Mouse (Mus musculus): ENCODE measurements around the gene Polr2f. TPM values are rescaled to one million over a fixed set of nuclear protein-coding genes. Genes with fewer than 3 reads are reported as not detected.
A peak's percentile ranks its signal among the peaks of the same experiment; 100 is the strongest.

Polr2f gene
- polyA plus RNA-seq, 1 experiment, result 436 TPM

DNA sequence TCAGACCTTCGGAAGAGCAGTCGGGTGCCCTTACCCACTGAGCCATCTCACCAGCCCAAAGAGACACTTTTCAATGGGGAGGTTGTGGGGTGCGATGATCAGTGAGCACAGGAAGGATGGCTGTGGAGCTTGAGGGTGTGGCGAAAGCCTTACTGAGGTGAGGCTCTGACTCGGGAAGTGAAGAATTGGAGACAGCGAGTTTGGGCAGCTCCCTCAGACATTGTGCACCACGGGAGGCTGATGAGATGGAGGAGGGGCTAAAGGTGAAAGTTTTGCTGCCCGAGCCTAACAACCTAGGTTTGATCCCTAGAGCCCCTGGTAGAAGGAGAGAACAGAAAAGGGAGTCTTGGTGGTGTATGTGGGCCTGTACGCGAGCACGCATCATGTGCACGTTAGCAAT lies 2.5 kb downstream of the Polr2f start:
- Histone ChIP-seq H3ac (ENCODE audit: control insufficient read depth, insufficient read length, low read depth) (no peak overlapping the region), H3K79me3 (ENCODE audit: low read depth) (peaks cover 23% of the 10 kb centered on the region), H3K27me3 (ENCODE audit: control insufficient read depth, insufficient read depth, insufficient read length) (no peaks in the 10 kb centered on the region), H3K79me2 (ENCODE audit: control insufficient read depth, insufficient read depth) (peaks cover 34% of the 10 kb centered on the region), H3K36me3 (ENCODE audit: control insufficient read depth, insufficient read depth) (peaks cover 36% of the 10 kb centered on the region), H3K4me3 (ENCODE audit: insufficient read depth, poor library complexity, severe bottlenecking) (no peak overlapping the region)
- TF ChIP-seq USF1 (IDR thresholded peaks at IDR 0.05; ENCODE audit: low read depth) (no peak), CEBPB (IDR thresholded peaks at IDR 0.05; ENCODE audit: low read depth) (no peak), MYOG (IDR thresholded peaks at IDR 0.05; ENCODE audit: control insufficient read depth, extremely low read depth, insufficient read length) (no peak), CTCF (IDR thresholded peaks at IDR 0.05; ENCODE audit: control insufficient read depth, insufficient read depth, insufficient read length) (no peak), FOSL1 (IDR thresholded peaks at IDR 0.05; ENCODE audit: insufficient read depth, low read length, poor library complexity, severe bottlenecking) (no peak), MAX (IDR thresholded peaks at IDR 0.05) (no peak), MYOD1 (IDR thresholded peaks at IDR 0.05; ENCODE audit: control insufficient read depth, insufficient read length, low read depth) (no peak)

DNA sequence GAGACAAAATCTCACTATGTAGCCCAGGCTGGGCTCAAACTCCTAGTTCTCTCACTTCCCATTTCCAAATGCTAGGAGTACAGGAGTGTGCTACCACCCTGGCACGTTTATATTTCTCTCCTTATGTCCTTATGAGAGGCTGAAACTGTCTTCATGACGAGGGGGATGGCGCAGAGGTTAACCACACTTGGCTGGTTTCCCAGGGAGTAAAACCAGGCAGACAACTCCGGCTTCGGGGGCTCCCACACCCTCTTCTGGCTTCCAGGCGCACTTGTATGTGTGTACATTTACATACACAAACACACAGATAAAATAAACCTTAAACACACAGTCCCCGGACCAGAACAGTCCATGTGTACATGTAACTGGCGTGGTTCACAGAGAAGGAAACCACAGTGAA lies 3.2 kb downstream of the Polr2f start:
- H3K79me2 ChIP-seq (ENCODE audit: control insufficient read depth, insufficient read depth), result peaks cover 37% of the 10 kb centered on the region
- H3K27me3 ChIP-seq (ENCODE audit: control insufficient read depth, insufficient read depth, insufficient read length), result no peaks in the 10 kb centered on the region
- TF ChIP-seq MYOD1 (IDR thresholded peaks at IDR 0.05; ENCODE audit: control insufficient read depth, insufficient read length, low read depth), result no peak
- no peak for TF ChIP-seq USF1 (IDR thresholded peaks at IDR 0.05; ENCODE audit: low read depth)
- H3K36me3 ChIP-seq (ENCODE audit: control insufficient read depth, insufficient read depth), result peaks cover 43% of the 10 kb centered on the region
- H3K79me3 ChIP-seq (ENCODE audit: low read depth), result peaks cover 23% of the 10 kb centered on the region
- no peak overlapping the region for H3K4me3 ChIP-seq (ENCODE audit: insufficient read depth, poor library complexity, severe bottlenecking)
- no peak overlapping the region for H3ac ChIP-seq (ENCODE audit: control insufficient read depth, insufficient read length, low read depth)

DNA sequence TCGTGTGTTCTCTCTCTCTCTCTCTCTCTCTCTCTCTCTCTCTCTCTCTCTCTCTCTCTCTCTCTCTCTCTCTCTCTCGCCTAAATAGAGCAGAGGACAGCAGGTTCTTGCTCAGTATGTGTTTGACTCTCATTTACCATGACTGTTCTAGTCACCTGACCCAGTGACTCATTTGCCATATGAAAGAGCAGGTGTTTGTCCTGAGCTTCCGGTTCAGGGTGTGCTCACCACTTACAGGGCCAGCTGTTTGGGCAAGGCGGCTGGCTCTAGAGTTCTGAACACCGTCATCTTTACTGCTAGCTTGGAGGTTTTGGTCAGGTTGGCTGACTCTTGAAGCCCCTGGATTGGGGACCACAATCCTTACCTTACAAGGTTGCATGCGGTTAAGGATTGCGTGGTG lies 4.7 kb downstream of the Polr2f start:
- H3K36me3 ChIP-seq (ENCODE audit: control insufficient read depth, insufficient read depth), result peaks cover 49% of the 10 kb centered on the region
- TF ChIP-seq MAX (IDR thresholded peaks at IDR 0.05), result no peak
- no peak for TF ChIP-seq USF1 (IDR thresholded peaks at IDR 0.05; ENCODE audit: low read depth)
- TF ChIP-seq CTCF (IDR thresholded peaks at IDR 0.05; ENCODE audit: control insufficient read depth, insufficient read depth, insufficient read length), result no peak
- TF ChIP-seq MYOG (IDR thresholded peaks at IDR 0.05; ENCODE audit: control insufficient read depth, extremely low read depth, insufficient read length), result no peak
- no peak for TF ChIP-seq MYOD1 (IDR thresholded peaks at IDR 0.05; ENCODE audit: control insufficient read depth, insufficient read length, low read depth)
- TF ChIP-seq CEBPB (IDR thresholded peaks at IDR 0.05; ENCODE audit: low read depth), result no peak

DNA sequence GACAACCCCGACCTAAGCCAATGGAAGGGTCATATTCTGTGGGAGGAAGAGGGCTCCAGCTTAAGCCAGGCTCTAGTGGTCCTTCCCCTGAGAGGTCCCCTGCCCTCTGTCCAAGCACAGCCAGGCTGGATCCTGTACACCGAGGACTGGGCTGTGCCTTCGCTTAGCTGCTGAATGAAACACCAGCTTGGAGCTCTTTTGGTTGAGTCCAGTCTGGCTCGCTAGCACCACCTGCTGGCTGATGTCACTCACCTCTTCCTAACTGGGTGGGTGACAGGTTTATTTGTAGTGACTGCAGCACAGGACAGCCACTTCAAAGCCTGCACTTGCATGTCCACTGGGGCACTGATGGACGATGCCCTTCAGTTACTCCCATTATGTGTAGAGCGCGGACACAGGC lies 7.7 kb downstream of the Polr2f start:
- Histone ChIP-seq H3K79me3 (ENCODE audit: low read depth) (peaks cover 5% of the 10 kb centered on the region), H3K36me3 (ENCODE audit: control insufficient read depth, insufficient read depth) (peaks cover 70% of the 10 kb centered on the region)

More for the DNA sequence above, 4.7 kb downstream of the Polr2f start:
- H3K79me2 ChIP-seq (ENCODE audit: control insufficient read depth, insufficient read depth), result peaks cover 45% of the 10 kb centered on the region
- no peak overlapping the region for H3ac ChIP-seq (ENCODE audit: control insufficient read depth, insufficient read length, low read depth)
- no peaks in the 10 kb centered on the region for H3K27me3 ChIP-seq (ENCODE audit: control insufficient read depth, insufficient read depth, insufficient read length)
- no peak overlapping the region for H3K4me3 ChIP-seq (ENCODE audit: insufficient read depth, poor library complexity, severe bottlenecking)
- peaks cover 23% of the 10 kb centered on the region for H3K79me3 ChIP-seq (ENCODE audit: low read depth)

DNA sequence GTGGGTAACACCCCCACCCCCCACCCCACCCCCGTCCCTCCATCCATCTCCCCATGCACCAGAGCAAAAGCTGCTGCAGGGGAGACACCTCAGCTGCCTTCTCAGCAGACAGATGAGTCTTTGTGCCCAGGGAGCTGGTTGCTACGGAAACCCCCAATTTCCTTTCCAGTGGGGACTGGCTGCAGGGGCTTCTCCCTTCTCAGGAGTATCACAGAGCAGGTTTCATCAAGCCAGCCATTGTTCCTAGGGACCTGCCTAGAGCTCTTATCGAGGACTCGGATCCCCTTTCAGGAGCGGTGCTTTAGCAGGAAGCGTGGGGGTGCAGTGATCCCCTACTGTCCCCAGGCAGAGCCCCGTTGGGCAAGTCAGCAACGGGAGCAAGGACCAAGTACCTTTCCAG lies 11.1 kb downstream of the Polr2f start:
- peaks cover 12% of the 10 kb centered on the region for H3K27me3 ChIP-seq (ENCODE audit: control insufficient read depth, insufficient read depth, insufficient read length)
- H3K36me3 ChIP-seq (ENCODE audit: control insufficient read depth, insufficient read depth), result peaks cover 48% of the 10 kb centered on the region
- H3K79me3 ChIP-seq (ENCODE audit: low read depth), result no peaks in the 10 kb centered on the region
- TF ChIP-seq CTCF (IDR thresholded peaks at IDR 0.05; ENCODE audit: control insufficient read depth, insufficient read depth, insufficient read length) (no peak), FOSL1 (IDR thresholded peaks at IDR 0.05; ENCODE audit: insufficient read depth, low read length, poor library complexity, severe bottlenecking) (no peak), MAX (IDR thresholded peaks at IDR 0.05) (no peak), CEBPB (IDR thresholded peaks at IDR 0.05; ENCODE audit: low read depth) (no peak), USF1 (IDR thresholded peaks at IDR 0.05; ENCODE audit: low read depth) (no peak), MYOG (IDR thresholded peaks at IDR 0.05; ENCODE audit: control insufficient read depth, extremely low read depth, insufficient read length) (no peak), MYOD1 (IDR thresholded peaks at IDR 0.05; ENCODE audit: control insufficient read depth, insufficient read length, low read depth) (no peak)
- H3K79me2 ChIP-seq (ENCODE audit: control insufficient read depth, insufficient read depth), result peaks cover 12% of the 10 kb centered on the region
- no peak overlapping the region for H3K4me3 ChIP-seq (ENCODE audit: insufficient read depth, poor library complexity, severe bottlenecking)
- H3ac ChIP-seq (ENCODE audit: control insufficient read depth, insufficient read length, low read depth), result no peak overlapping the region

More for the DNA sequence above, 7.7 kb downstream of the Polr2f start:
- TF ChIP-seq CTCF (IDR thresholded peaks at IDR 0.05; ENCODE audit: control insufficient read depth, insufficient read depth, insufficient read length) (peak; percentile 71), USF1 (IDR thresholded peaks at IDR 0.05; ENCODE audit: low read depth) (no peak)
- no peak overlapping the region for H3ac ChIP-seq (ENCODE audit: control insufficient read depth, insufficient read length, low read depth)
- no peaks in the 10 kb centered on the region for H3K27me3 ChIP-seq (ENCODE audit: control insufficient read depth, insufficient read depth, insufficient read length)
- H3K79me2 ChIP-seq (ENCODE audit: control insufficient read depth, insufficient read depth), result peaks cover 23% of the 10 kb centered on the region
- H3K4me3 ChIP-seq (ENCODE audit: insufficient read depth, poor library complexity, severe bottlenecking), result no peak overlapping the region

DNA sequence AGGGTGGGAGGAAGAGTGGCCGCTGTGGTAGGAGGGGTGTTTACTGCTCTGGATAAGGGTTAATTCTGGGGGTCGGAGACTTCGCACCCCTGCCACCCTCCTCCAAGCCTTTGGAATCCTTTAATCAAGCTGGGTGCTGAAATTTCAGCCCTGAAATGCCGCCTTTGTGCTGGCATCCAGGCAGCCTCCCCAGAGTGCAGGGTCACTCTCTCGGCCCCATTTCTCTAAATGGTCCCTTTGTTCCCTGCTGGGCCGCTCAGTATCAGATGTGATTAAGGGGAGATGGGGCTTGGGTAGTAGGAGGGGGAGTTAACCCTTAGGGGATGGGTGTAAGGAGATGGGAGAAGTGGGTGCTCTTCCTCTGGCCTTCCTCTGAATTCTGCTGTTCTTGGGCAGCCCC lies 11.9 kb downstream of the Polr2f start:
- peaks cover 20% of the 10 kb centered on the region for H3K27me3 ChIP-seq (ENCODE audit: control insufficient read depth, insufficient read depth, insufficient read length)
- H3ac ChIP-seq (ENCODE audit: control insufficient read depth, insufficient read length, low read depth), result no peak overlapping the region
- H3K79me3 ChIP-seq (ENCODE audit: low read depth), result no peaks in the 10 kb centered on the region
- H3K4me3 ChIP-seq (ENCODE audit: insufficient read depth, poor library complexity, severe bottlenecking), result no peak overlapping the region
- peaks cover 12% of the 10 kb centered on the region for H3K79me2 ChIP-seq (ENCODE audit: control insufficient read depth, insufficient read depth)
- peaks cover 40% of the 10 kb centered on the region for H3K36me3 ChIP-seq (ENCODE audit: control insufficient read depth, insufficient read depth)
- TF ChIP-seq FOSL1 (IDR thresholded peaks at IDR 0.05; ENCODE audit: insufficient read depth, low read length, poor library complexity, severe bottlenecking) (no peak), CEBPB (IDR thresholded peaks at IDR 0.05; ENCODE audit: low read depth) (no peak), MYOD1 (IDR thresholded peaks at IDR 0.05; ENCODE audit: control insufficient read depth, insufficient read length, low read depth) (no peak)
